Mouse (Mus musculus) naive thymus-derived CD4-positive, alpha-beta T cell, adult 2 months (primary cell): Measurements from ENCODE around the gene Tyw1.

Source experiments
- DNase-seq: peaks from one replicate; pipeline ENCODE4 v3.0.0-alpha.2; 2011; ENCODE audit warnings: low read depth

Tyw1 gene

GRCm38 (mm10) chr5:130264433-130265005, 9.1 kb downstream of the Tyw1 start:
- no peak for DNase-seq

GRCm38 (mm10) chr5:130266651-130267050, 11.2 kb downstream of the Tyw1 start:
- peak; percentile 61 for DNase-seq

- DNase-seq = peak; percentile 43
These were observed 11.9 kb downstream of the Tyw1 start for GRCm38 (mm10) chr5:130267316-130267715.

DNA sequence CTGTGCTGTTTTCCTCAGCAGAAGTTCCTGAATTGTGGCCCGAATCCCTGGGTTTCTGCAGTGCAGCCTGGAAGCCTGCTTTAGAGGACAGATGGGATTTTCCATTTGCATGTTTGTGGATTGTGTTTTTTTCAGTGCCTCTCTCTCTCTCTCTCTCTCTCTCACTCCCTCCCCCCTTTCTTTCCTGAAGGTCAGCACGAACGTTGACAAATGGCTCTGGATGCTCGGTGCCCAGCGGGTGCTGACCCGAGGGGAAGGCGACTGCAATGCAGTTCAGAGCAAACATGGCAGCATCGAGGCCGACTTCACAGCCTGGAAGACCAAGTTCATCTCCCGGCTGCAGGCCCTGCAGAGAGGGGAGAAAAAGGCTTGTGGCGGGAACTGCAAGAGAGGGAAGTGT, 13.6 kb downstream of the Tyw1 start:
- no peak for DNase-seq

DNA sequence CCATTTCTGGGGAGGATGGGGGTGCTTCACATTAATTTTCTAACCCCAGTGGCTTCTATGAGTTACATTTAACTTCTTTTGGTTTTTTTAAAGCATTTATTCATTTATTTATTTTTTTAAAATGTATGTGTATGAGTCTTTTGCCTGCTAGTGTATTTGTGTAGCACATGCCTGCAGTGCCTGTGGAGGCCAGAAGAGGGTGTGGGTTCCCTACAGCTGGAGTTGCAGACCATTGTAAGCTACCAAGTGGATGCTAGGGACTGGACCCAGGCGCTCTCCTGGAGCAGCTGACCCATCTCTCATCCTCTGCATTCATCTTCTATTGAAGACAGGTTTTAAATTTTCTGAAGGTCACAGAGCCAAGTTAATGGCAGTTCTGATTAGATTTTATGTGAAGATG, 16.9 kb downstream of the Tyw1 start:
- no peak for DNase-seq

- no peak for DNase-seq
These were observed 17.6 kb downstream of the Tyw1 start for GRCm38 (mm10) chr5:130273046-130273445.

- DNase-seq = peak; percentile 66
These were observed 20.1 kb downstream of the Tyw1 start for GRCm38 (mm10) chr5:130275509-130275908.

DNA sequence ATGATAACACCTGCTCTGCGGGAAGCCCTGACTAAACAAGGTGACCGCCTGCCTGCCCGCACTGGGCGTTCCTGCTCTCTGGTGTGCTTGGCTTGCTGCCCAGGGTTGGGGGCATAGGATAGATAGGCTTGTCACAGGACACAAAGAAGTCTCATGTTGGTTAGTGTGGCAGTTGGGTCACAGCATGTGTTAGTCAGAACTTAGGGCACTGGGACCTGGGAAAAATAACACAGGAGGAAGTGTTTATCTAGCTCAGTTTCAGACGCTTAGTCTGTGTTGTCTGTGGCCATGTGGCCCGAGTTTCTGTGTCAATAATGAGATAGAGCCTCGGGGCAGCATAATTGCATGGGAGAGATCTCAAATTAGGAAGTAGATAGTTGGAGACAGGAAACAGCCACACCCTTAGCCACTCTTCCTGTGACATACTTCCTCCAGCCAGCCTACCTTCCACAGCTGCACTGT, 22.6 kb downstream of the Tyw1 start:
- DNase-seq = no peak

DNA sequence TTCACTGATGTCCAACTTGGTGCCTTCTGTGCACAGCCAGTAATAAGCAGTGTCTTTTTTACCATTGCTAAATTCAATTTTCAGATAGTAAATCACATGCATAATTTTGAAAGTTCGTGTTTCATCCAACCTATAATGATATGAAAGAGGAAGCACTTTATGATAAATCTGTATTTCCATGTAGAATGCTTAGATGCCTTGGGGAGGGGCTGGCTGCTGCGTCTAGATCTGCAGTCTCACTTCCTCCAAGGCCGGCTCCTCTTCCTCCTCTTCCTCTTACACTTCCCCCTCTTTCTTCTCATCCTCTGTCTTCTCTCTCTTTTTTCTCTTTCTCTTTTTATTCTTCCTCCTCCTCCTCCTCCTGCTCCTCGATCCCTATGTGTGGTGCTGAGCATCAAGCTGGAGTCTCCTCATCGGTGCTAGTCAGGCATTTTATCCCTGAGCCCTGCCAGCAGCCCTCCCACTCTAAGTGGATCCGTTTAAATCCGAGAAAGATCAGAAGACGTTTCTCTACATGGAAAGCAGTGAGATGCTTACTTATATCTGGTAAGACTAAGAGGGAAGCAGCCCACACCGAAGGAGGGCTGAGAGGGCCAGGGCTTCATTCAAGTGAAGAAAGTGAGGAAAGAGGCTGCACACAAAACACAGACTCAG, 27.8 kb downstream of the Tyw1 start:
- no peak for DNase-seq

DNA sequence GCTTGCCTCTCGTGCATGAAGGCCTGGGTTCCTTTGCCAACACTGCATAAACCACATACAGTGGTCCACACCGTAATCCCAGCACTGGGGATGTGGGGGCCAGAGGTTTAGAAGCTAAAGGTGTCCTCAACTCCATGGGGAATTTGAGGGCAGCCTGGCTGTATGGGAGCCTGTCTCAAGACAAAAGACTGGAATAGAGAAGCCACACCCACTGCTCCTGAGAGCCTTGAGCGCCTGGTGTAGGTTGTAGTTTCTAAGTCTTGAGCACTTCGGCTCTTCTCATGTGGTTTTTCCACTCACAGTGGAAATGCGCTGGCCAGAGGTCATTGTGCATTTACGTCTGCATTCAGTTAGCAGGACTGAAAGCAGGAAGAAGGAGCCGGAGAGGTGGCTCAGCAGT, 32.7 kb downstream of the Tyw1 start:
- DNase-seq = no peak

DNA sequence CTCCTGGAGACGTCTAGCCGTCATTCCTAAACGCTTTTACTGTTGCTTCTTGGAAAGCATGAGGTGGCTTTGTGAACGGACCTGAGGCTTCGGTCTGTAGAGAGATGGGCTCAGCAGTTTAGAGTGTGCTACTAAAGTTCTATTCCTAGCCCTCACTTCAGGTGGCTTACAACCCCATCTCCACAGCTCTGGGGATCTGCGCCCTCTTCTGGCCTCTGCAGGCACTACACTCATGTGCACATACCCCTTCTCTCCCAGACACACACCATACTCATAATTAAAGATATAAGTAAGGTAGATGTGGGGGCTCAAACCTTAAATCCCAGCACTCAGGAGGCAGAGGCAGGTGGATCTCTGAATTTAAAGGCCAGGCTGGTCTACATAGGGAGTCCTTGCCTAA, 34.8 kb downstream of the Tyw1 start:
- no peak for DNase-seq

DNA sequence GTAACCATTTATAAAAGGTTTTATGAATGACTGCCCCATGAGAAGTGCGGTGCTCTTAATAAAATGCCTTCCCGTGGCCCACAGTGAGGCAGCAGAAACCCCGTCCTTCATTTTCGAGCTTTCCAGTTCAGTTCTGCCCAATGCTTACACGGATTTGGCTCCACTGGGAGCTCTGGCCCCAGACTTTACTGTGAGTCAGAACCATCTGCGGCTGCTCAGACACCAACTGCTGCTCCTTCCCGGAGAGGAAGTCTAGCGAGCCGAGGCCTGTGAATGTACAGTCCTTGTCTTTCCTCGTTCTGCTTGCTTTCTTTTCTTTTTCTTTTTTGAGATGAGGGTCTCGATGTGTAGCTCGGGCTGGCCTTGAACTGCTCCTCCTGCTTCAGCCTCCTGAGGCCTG, 35.4 kb downstream of the Tyw1 start:
- DNase-seq = no peak

DNA sequence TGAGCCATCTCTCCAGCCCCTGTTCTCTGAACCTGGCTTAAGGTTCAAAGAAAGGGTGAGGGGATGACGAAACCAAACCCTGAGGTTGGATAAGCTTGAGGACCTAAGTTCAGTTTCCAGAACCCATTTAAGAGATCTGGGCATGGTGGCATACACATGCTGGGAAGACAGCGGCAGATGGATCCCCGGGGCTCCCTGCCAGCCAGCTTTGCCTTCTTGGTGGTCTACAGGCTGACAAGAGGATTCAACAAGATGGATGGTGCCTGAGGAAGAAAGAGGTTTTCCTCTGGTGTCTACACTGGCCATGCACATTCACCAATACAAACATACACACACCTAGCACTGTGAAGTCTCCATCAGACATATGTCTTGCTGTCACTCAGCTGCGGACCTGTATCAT, 37.6 kb downstream of the Tyw1 start:
- no peak for DNase-seq

GRCm38 (mm10) chr5:130293941-130294340, 38.5 kb downstream of the Tyw1 start:
- no peak for DNase-seq

DNA sequence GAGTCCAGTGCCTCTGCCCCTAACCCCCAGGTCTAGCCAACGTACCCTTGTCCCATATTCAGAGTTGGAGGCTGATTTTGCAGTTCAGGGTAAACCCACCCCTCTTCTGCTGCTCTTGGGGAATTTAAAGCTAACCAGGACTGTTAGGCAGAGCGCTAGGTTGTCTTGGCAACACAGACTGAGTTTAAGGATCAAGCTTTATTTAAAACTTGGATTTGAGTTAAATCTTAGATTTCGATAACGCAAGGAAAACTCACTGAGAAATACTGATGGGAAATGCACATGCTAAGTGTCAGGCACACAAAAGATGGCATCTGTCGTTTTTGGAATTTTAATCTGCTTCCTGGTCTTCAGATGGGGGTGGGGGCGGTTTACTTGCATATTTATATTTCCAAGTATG, 39.2 kb downstream of the Tyw1 start:
- no peak for DNase-seq

DNA sequence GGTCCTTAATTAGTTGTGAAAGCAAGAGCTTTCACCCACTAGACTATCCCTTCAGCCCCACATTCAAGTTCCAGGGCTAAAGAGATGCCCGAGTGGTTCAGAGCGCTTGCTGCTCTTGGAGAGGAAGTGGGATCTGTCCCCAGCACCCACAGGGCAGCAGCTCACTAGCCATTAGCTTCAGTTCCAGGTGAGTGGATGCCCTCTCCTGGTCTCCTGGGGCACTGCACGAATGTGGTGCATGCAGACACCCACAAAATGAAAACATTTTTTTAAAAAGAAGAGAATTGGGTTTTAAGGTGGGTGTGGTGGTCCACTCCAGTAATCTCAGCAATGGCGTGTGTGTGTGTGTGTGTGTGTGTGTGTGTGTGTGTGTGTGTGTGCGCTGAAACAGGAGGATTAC, 40.7 kb downstream of the Tyw1 start:
- DNase-seq = no peak

DNA sequence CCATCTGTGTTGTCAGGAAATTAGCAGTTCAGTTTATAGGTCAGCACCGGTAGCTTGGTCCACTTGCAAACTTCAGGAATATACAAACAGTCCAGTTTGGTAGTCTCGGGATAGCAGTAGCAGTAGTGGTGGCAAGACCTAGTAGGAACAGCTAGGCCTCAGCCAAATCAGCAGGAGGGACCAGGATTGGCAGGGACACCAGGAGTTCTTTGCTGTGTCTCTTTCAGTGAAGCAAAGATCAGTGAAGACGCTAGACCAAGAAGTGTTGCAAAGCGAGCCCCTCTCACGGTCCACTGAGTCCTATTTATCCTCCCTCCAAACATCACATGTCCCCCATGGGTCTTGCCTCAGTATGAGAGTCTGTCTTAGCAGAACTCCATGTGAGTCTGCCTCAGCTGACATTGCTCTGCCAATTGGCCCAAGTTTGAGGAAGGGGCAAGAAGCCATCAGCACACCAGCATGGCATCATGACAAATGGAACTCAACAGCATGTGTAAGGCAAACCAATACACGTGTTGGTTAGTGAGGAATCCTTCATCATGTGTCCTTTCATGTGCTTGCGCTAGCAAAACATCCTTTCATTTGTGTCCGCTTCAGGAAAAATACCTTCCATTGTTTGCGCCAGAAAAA, 43.5 kb downstream of the Tyw1 start:
- no peak for DNase-seq

- DNase-seq = no peak
These were observed 44.1 kb downstream of the Tyw1 start for GRCm38 (mm10) chr5:130299526-130299925.

- no peak for DNase-seq
These were observed 48.2 kb downstream of the Tyw1 start for GRCm38 (mm10) chr5:130303611-130304010.

DNA sequence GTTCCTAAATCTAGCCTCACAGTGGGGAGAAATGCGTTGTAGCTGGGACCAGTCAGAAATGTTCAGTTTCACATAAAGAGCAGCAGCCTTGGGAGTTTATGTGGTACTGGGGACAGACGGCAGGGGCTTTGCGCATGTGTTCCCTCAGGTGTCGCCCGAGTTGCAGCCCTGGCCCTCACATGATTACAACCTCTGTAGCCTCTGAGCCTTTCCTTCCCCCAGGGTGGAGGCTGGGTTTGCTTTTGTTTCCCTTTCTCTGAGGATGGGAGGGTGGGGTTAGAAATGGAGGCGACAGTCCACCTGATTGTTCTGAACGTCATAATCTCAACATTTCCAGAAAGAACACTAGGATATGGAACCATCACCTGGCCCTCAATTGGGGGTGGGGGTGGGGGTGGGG, 52.5 kb downstream of the Tyw1 start:
- no peak for DNase-seq

DNA sequence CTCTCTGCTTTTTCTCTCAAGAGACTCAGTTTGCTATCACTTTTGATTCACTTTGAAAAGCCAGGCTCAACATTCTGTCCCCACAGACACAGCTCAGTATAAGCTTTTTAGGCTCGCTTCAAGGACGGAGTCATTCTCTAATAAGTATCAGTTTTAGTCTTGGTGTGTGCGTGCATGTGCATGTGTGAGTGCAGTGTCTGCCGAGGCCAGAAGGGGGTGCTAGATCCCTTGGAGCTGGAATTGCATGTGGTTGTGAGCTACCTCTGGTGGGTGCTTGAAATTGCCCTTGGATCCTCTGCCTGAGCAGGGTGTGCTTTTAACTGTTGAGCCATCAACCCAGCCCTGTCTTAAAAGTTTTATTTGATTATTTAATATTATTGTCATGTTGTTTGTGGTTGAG, 54.7 kb downstream of the Tyw1 start:
- no peak for DNase-seq

DNA sequence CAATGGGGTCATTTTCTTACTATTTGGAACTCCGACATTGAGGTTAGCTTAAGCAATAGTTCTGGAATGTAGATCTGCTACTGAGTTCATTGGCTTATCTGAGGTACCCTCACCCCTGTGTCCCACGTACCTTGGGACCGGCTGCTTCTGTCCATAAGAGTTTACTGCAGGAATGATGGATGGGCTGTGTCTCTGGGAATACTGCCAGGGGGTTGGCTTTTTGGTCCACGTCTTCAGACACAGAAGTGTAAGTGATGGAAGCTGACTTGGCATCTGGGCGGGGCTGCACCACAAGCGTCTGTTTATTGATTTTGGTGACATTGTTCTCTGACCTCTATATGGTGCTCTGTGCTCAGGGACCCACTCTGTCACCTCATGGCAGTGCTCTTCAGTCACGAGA, 55.4 kb downstream of the Tyw1 start:
- no peak for DNase-seq

- no peak for DNase-seq
These were observed 58.1 kb downstream of the Tyw1 start for GRCm38 (mm10) chr5:130313488-130313887.

DNA sequence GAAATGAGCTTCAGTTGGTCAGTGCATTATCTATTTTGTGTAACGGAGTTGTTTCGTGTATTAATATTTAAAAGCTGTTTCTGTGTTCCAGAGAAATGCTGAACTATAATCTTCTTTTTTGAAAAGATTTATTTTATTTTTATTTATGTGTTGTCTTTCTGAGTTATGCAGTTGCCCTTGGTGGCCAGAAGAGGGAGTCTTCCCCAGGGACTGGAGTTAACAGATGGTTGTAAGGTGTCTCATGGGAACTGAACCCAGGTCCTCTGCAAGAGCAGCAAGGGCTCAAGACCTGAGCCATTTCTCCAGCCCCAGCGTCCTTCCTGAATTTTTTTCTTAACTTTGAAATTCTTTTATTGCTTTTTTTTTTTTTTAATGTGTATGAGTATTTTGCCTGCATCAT, 59.5 kb downstream of the Tyw1 start:
- no peak for DNase-seq
